19 mouse cellular contexts compared by ENCODE assay signal in genomic region chr10:8088321-8088720, GRCm38 (mm10).
"Had no signal": no experiment of that assay in that cellular context is flagged by ENCODE, and none has a peak within 500 bp of the region (broad histone marks: within the 10 kb centered on the region; RNA-seq: fewer than 3 reads in every experiment).

No protein-coding gene starts in this region.

- H3K4me3 ChIP-seq: midbrain, embryonic 12.5 days; myocyte; neural tube, embryonic 13.5 days; neural tube, embryonic 15.5 days had no signal

- H3K36me3 ChIP-seq: midbrain, embryonic 12.5 days; neural tube, embryonic 13.5 days; neural tube, embryonic 15.5 days had no signal

- H3K9me3 ChIP-seq: midbrain, embryonic 12.5 days; neural tube, embryonic 13.5 days; neural tube, embryonic 15.5 days had no signal

- H3K4me2 ChIP-seq: lung, embryonic 14.5 days; midbrain, embryonic 12.5 days had no signal

- H3K27ac ChIP-seq: liver, embryonic 14.5 days; midbrain, embryonic 12.5 days; neural tube, embryonic 13.5 days had no signal

- H3K27me3 ChIP-seq: neural tube, embryonic 13.5 days; neural tube, embryonic 15.5 days had no signal

- H3K9ac ChIP-seq: liver, embryonic 14.5 days; lung, embryonic 14.5 days; midbrain, embryonic 12.5 days; neural tube, embryonic 13.5 days; neural tube, embryonic 15.5 days had no signal

- ATAC-seq: midbrain, embryonic 16.5 days had no signal

- DNase-seq: lung, adult 18-20 months; lung, embryonic 14.5 days; lung, postnatal 10 days; lung, postnatal 4 days; midbrain, embryonic 14.5 days; retina, postnatal 1 day; right cerebral cortex, adult 18-20 months; right cerebral cortex, postnatal 25 days; right cerebral cortex, postnatal 4 days; spleen, adult 18-20 months; thymus, adult 18-20 months; thymus, postnatal 14 days; thymus, postnatal 36 days had no signal
